Mouse (Mus musculus) liver, adult 2 months (tissue): Measurements from ENCODE around the gene Cntn5. TPM values are rescaled to one million over a fixed set of nuclear protein-coding genes. Genes with fewer than 3 reads are reported as not detected.

Experiments
- DNase-seq: peaks from one replicate; pipeline ENCODE4 v3.0.0-alpha.2; 2011; ENCODE audit warnings: low read depth, low spot score; ENCODE audit errors: extremely low read depth
- H3K27ac ChIP-seq: fragments of 200-500 bp; replicated peaks from 2 replicates; pipeline ENCODE4 v1.5.1; 2012; ENCODE audit warnings: low read depth, mild to moderate bottlenecking, control low read depth, inconsistent platforms, low read length; ENCODE audit not compliant: insufficient read depth
- H3K27me3 ChIP-seq: fragments of 200-500 bp; 2 replicates; pipeline ENCODE4 v1.6.1; 2012; ENCODE audit warnings: mild to moderate bottlenecking, moderate library complexity, low read length, inconsistent platforms; ENCODE audit not compliant: control insufficient read depth, insufficient read depth
- H3K36me3 ChIP-seq: fragments of 200-500 bp; 2 replicates; pipeline ENCODE4 v1.6.1; 2012; ENCODE audit warnings: low read length, inconsistent platforms; ENCODE audit not compliant: control insufficient read depth, insufficient read depth
- H3K4me1 ChIP-seq: fragments of 200-500 bp; 2 replicates; pipeline ENCODE4 v1.6.1; 2011; ENCODE audit warnings: low read length; ENCODE audit not compliant: control insufficient read depth, insufficient read depth
- H3K4me3 ChIP-seq: fragments of 200-500 bp; 2 replicates; pipeline ENCODE4 v1.5.1; 2011; ENCODE audit warnings: low read depth, mild to moderate bottlenecking, control low read depth, low read length, moderate library complexity; ENCODE audit not compliant: insufficient read depth
- H3K79me2 ChIP-seq: fragments of 200-500 bp; 2 replicates; pipeline ENCODE4 v1.6.1; 2012; ENCODE audit warnings: inconsistent platforms, mild to moderate bottlenecking, low read length, moderate library complexity; ENCODE audit not compliant: control insufficient read depth, insufficient read depth
- H3K9ac ChIP-seq: fragments of 200-500 bp; 2 replicates; pipeline ENCODE4 v1.6.1; 2012; ENCODE audit warnings: low read depth, mild to moderate bottlenecking, control low read depth, inconsistent platforms, low read length
- CTCF ChIP-seq: fragments of 200-500 bp; IDR thresholded peaks from 2 replicates; pipeline ENCODE4 v1.5.1; 2011; ENCODE audit warnings: low read depth, low read length, control low read depth
- POLR2A ChIP-seq: fragments of 200-500 bp; IDR thresholded peaks from 2 replicates; pipeline ENCODE4 v1.6.1; 2011; ENCODE audit warnings: low read length, control low read depth; ENCODE audit not compliant: insufficient read depth; ENCODE audit errors: extremely low read depth
- WGBS: fragments of 180-500 bp; shearing (Covaris S2); methylation state at CpG from one replicate; pipeline ENCODE4 v1.1.7; 2018; 5-methylcytosine and 5-hydroxymethylcytosine counted together
- polyA plus RNA-seq: library from polyadenylated mRNA; depleted of rRNA; stranded (reverse); fragments of >200 nt; gene quantifications from 2 replicates; pipeline ENCODE4 v1.2.3, GENCODE M21; 2012
- total RNA-seq: library from RNA; depleted of rRNA; stranded (reverse); fragments of >200 nt; gene quantifications from 2 replicates; pipeline ENCODE4 v1.2.3, GENCODE M21; 2014

Cntn5 gene
- total and polyA plus RNA-seq, 2 experiments = not detected

DNA sequence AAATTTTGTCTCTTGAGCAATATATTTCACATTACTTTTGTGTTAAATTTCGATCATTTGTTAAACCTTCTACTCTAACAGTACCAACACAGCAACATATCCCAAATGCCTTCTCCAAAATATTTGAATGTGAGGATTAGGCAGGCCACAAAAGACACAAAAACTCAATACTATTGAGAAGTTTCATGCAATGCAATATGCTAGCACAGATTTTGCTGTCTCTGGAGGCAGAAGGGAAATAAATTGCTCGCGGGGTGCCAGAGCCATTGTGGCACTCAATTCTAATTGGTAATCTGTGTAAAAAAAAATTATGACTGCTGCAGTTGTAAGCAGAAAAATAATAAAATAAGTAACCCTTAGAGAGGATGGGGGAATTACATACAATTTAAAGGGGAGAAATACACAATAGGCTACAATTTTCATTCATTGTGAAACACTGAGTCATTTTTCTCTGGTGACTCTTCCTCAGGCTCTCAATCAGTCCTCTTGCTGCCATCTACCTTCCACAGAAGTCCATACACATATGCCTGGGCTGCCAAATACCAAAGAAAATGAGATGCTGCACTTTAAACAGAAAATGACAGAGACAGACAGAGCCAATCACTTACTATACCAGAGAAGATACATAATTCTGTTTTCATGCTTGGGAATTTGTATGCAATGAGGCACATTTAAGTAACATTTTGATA lies 48.2 kb downstream of the Cntn5 start:
- Histone ChIP-seq H3K36me3 (no peaks in the 10 kb centered on the region), H3K79me2 (no peaks in the 10 kb centered on the region), H3K9ac (no peak overlapping the region), H3K4me3 (no peak overlapping the region), H3K27me3 (peaks cover 2% of the 10 kb centered on the region; the same call in 1 of the 2 replicates), H3K4me1 (no peaks in the 10 kb centered on the region), H3K27ac (no peak overlapping the region)
- DNase-seq = no peak
- no peak for TF ChIP-seq POLR2A
- no peak for TF ChIP-seq CTCF
- 87% methylated on average over 3 of the region's 3 CpGs for WGBS

- Histone ChIP-seq H3K4me3 (no peak overlapping the region), H3K79me2 (no peaks in the 10 kb centered on the region), H3K36me3 (no peaks in the 10 kb centered on the region), H3K27me3 (no peaks in the 10 kb centered on the region), H3K9ac (no peak overlapping the region), H3K27ac (no peak overlapping the region), H3K4me1 (no peaks in the 10 kb centered on the region)
- DNase-seq = no peak
- 60% methylated on average over 1 of the region's 1 CpGs for WGBS
- TF ChIP-seq CTCF = no peak
- TF ChIP-seq POLR2A = no peak
Observed at GRCm38 (mm10) chr9:10816711-10817110, 87.9 kb downstream of the Cntn5 start.

GRCm38 (mm10) chr9:10797158-10797557 lies 107.4 kb downstream of the Cntn5 start:
- DNase-seq = no peak
- WGBS = 76% methylated on average over 1 of the region's 1 CpGs
- H3K4me1 ChIP-seq = no peaks in the 10 kb centered on the region
- no peaks in the 10 kb centered on the region for H3K27me3 ChIP-seq
- no peaks in the 10 kb centered on the region for H3K79me2 ChIP-seq
- no peak overlapping the region for H3K4me3 ChIP-seq
- H3K27ac ChIP-seq = no peak overlapping the region
- H3K36me3 ChIP-seq = no peaks in the 10 kb centered on the region
- H3K9ac ChIP-seq = no peak overlapping the region
- TF ChIP-seq POLR2A (no peak), CTCF (no peak)

DNA sequence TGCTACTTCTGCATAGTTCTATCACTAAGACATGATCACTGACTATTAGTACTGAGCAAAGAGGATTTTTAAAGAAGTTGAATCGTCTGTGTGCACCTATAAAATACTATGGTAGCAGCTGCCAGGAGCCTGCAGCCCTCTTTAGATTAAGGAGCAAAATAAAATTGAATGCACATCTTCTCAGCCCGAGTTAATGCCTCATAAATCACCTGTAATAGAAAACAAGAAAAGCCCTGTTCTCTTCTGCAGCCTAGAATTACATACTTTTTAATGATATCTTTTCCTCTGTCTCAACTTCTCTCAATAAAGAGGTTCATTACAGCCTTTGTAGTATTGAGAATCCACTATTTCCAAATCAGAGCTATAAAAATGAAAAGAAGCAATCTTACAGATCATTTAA lies 109.5 kb downstream of the Cntn5 start:
- Histone ChIP-seq H3K4me3 (no peak overlapping the region), H3K27me3 (no peaks in the 10 kb centered on the region), H3K79me2 (no peaks in the 10 kb centered on the region), H3K27ac (no peak overlapping the region), H3K4me1 (no peaks in the 10 kb centered on the region), H3K36me3 (no peaks in the 10 kb centered on the region), H3K9ac (no peak overlapping the region)
- DNase-seq = no peak
- TF ChIP-seq CTCF = no peak
- no peak for TF ChIP-seq POLR2A
- 49% methylated on average over 2 of the region's 2 CpGs for WGBS

DNA sequence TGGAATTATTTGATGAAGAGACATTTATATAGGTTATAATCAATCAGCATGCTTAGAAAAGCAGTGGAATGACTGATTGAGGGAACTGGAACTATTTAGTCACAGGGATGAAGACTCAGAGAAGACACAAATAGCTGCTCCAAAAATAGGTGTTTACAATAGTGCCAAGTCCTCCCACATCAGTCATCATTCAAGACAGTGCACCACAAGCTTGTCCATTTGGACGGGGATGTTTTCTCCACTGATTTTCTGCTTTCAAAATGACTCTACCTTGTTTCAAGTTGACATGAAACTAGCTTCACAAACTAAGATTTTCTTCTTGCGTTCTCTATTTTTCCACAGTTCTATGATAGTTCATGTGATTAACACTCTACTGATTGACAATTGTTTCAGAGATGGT lies 172.7 kb downstream of the Cntn5 start:
- no peak for DNase-seq
- Histone ChIP-seq H3K36me3 (no peaks in the 10 kb centered on the region), H3K4me3 (no peak overlapping the region), H3K79me2 (no peaks in the 10 kb centered on the region), H3K27me3 (no peaks in the 10 kb centered on the region), H3K27ac (no peak overlapping the region), H3K9ac (no peak overlapping the region), H3K4me1 (no peaks in the 10 kb centered on the region)
- WGBS = 80% methylated on average over 2 of the region's 2 CpGs
- no peak for TF ChIP-seq POLR2A
- TF ChIP-seq CTCF = no peak

DNA sequence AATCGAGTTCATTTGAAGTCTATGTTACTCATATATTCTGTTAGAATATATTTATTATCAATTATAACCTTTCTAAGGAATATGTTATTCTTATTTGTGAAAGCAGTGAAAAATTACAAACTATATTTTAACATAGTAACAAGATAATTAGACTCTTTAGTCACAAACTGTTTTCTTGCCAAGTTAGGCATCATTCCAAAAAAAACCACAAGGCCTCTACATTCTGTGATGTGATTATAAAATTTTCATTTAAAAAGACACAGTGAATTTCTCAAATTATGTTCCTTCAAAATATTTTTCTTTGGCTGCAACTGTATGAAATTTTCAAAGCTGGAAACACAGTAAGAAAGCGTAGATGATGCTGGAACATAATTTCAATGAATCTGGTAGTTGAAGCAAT lies 180.4 kb downstream of the Cntn5 start:
- no peak overlapping the region for H3K4me3 ChIP-seq
- DNase-seq = no peak
- WGBS = 73% methylated on average over 2 of the region's 2 CpGs
- no peak for TF ChIP-seq POLR2A
- no peak for TF ChIP-seq CTCF
- no peaks in the 10 kb centered on the region for H3K4me1 ChIP-seq
- H3K36me3 ChIP-seq = no peaks in the 10 kb centered on the region
- no peaks in the 10 kb centered on the region for H3K27me3 ChIP-seq
- no peaks in the 10 kb centered on the region for H3K79me2 ChIP-seq
- H3K9ac ChIP-seq = no peak overlapping the region
- no peak overlapping the region for H3K27ac ChIP-seq
